Mouse (Mus musculus) spleen, adult 2 months (tissue): ENCODE results near the gene Triml2. TPM values are rescaled to one million over a fixed set of nuclear protein-coding genes. Genes with fewer than 3 reads are reported as not detected.

Experiments
- DNase-seq, 2 experiments: peaks; one replicate each; pipeline versions ENCODE4 v3.0.0 to v3.0.0-alpha.2; 2012 to 2021; ENCODE audit warnings: low spot score in 2 of 2, low read depth in 1 of 2
- H3K27ac ChIP-seq: fragments of 200-500 bp; 2 replicates; pipeline ENCODE4 v1.5.1; 2012; ENCODE audit warnings: low read length, inconsistent platforms; ENCODE audit not compliant: insufficient read depth
- H3K27me3 ChIP-seq: fragments of 200-500 bp; 2 replicates; pipeline ENCODE4 v1.6.1; 2012; ENCODE audit warnings: mild to moderate bottlenecking, moderate library complexity, low read length, inconsistent platforms; ENCODE audit not compliant: control insufficient read depth, insufficient read depth
- H3K36me3 ChIP-seq: fragments of 200-500 bp; 2 replicates; pipeline ENCODE4 v1.6.1; 2012; ENCODE audit warnings: mild to moderate bottlenecking, low read length, inconsistent platforms; ENCODE audit not compliant: control insufficient read depth, insufficient read depth
- H3K4me1 ChIP-seq: fragments of 200-500 bp; 2 replicates; pipeline ENCODE4 v1.6.1; 2011; ENCODE audit warnings: inconsistent platforms; ENCODE audit not compliant: control insufficient read depth, insufficient read depth, insufficient read length
- H3K4me3 ChIP-seq: fragments of 200-500 bp; 2 replicates; pipeline ENCODE4 v1.5.1; 2011; ENCODE audit warnings: mild to moderate bottlenecking, inconsistent platforms; ENCODE audit not compliant: insufficient read depth, insufficient read length; ENCODE audit errors: extremely low read depth
- CTCF ChIP-seq: fragments of 200-500 bp; IDR thresholded peaks from 2 replicates; pipeline ENCODE4 v1.5.1; 2011; ENCODE audit warnings: mild to moderate bottlenecking, inconsistent platforms; ENCODE audit not compliant: insufficient read depth, insufficient read length, insufficient replicate concordance; ENCODE audit errors: extremely low read depth
- POLR2A ChIP-seq: fragments of 200-500 bp; IDR thresholded peaks from 2 replicates; pipeline ENCODE4 v1.6.1; 2011; ENCODE audit warnings: low read depth, low read length, inconsistent platforms
- WGBS: fragments of 180-500 bp; shearing (Covaris S2); methylation state at CpG from one replicate; pipeline ENCODE4 v1.1.7; 2018; 5-methylcytosine and 5-hydroxymethylcytosine counted together
- polyA plus RNA-seq: library from polyadenylated mRNA; depleted of rRNA; stranded (reverse); fragments of >200 nt; gene quantifications from 2 replicates; pipeline ENCODE4 v1.2.3, GENCODE M21; 2012; rRNA removed

Triml2 gene
- polyA plus RNA-seq, 1 experiment, result not detected

- Histone ChIP-seq H3K4me1 (no peaks in the 10 kb centered on the region), H3K4me3 (no peak overlapping the region), H3K36me3 (no peaks in the 10 kb centered on the region), H3K27ac (no peak overlapping the region), H3K27me3 (no peaks in the 10 kb centered on the region)
- TF ChIP-seq POLR2A (no peak), CTCF (no peak)
- WGBS, result 85% methylated on average over 6 of the region's 6 CpGs
- DNase-seq, result no peak
These were observed 3.4 kb upstream of the Triml2 start for GRCm38 (mm10) chr8:43176766-43177486.

DNA sequence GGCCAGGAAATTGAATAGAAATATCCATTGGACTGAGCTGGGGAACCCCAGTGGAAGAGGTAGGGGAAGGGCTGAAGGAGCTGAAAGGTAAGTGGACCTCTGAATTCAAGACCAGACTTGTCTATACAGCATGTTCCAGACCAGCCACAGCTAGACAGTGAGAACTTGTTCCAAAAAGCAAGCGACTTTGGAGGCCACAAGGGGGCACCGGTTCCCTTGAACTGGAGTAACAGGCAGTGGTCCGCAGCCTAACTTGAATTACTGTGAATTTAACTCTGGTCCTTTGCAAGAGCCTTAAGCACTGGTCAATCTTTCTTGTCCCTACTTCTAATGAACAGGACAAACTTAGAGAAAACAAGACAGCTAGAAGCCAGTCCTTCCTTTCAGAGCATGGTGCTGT, 2.1 kb upstream of the Triml2 start:
- Histone ChIP-seq H3K27me3 (no peaks in the 10 kb centered on the region), H3K36me3 (no peaks in the 10 kb centered on the region), H3K4me1 (no peaks in the 10 kb centered on the region), H3K27ac (no peak overlapping the region), H3K4me3 (no peak overlapping the region)
- no peak for DNase-seq
- WGBS, result 53% methylated on average over 3 of the region's 3 CpGs
- TF ChIP-seq CTCF (no peak), POLR2A (no peak)

DNA sequence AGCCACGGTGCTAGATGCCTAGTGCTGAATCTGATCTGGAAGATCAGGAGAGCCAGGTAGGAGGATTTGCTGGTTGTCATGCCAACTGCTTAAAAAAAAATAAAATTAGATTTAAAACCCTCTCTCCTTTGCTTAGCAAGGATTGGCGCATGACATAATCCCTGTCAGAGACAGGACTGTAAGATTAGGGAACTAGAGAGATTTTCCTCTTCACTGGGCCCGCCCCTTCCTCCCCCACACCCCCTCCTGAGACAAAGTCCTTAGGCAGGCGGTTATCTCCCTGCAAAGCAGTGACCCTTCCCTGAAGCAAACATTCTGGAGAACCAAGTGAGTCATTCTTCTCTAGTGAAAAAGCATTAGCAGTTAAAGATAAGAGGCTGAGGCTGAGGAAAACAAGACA, 1.2 kb upstream of the Triml2 start:
- TF ChIP-seq POLR2A (no peak), CTCF (no peak)
- no peak for DNase-seq
- Histone ChIP-seq H3K27me3 (no peaks in the 10 kb centered on the region), H3K27ac (no peak overlapping the region), H3K4me3 (no peak overlapping the region), H3K36me3 (no peaks in the 10 kb centered on the region), H3K4me1 (no peaks in the 10 kb centered on the region)
- WGBS, result 57% methylated on average over 4 of the region's 4 CpGs

DNA sequence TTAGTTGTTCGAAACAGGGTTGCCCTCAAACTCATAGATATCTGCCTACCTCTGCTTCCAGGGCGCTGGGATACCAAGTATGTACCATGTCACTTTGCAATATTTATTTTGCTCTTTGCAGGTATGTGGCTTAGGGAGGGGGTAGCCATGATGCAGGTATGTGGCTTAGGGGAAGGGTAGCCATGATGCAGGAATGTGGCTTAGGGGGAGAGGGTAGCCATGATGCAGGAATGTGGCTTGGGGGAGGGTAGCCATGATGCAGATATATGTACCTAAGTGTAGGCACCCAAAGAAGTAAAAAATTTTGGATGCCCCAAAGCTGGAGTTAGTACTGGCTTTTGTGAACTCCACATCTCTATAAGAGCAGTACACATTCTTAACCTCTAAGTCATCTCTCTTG, 1.9 kb downstream of the Triml2 start:
- H3K4me1 ChIP-seq, result no peaks in the 10 kb centered on the region
- no peak overlapping the region for H3K27ac ChIP-seq
- no peaks in the 10 kb centered on the region for H3K27me3 ChIP-seq
- DNase-seq, result no peak
- 90% methylated on average over 2 of the region's 2 CpGs for WGBS
- TF ChIP-seq CTCF, result no peak
- no peak for TF ChIP-seq POLR2A
- H3K4me3 ChIP-seq, result no peak overlapping the region
- no peaks in the 10 kb centered on the region for H3K36me3 ChIP-seq

- Histone ChIP-seq H3K36me3 (no peaks in the 10 kb centered on the region), H3K27ac (no peak overlapping the region), H3K4me1 (no peaks in the 10 kb centered on the region), H3K4me3 (no peak overlapping the region), H3K27me3 (no peaks in the 10 kb centered on the region)
- TF ChIP-seq CTCF (no peak), POLR2A (no peak)
- no peak for DNase-seq
These were observed 35.2 kb downstream of the Triml2 start for GRCm38 (mm10) chr8:43215554-43215953.

DNA sequence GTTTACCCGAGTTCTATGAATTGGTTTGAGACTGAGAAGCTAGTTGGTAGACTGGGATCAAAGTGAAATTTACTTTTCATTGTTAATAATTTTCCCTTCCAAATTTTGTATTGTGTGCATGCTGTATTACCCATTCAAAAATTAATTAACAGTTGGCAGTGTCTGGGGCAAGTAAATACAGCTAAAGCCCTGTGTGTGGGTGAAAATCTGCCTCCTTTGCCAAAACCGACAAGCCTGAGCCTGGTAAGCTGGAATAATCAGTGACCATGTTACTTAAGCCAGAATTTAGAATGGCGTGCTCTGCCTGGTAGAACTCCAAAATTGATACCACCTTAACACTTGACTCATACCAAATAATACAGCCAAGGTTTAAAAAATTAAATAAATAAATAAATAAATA, 63.0 kb downstream of the Triml2 start:
- Histone ChIP-seq H3K4me1 (no peaks in the 10 kb centered on the region), H3K27me3 (no peaks in the 10 kb centered on the region), H3K4me3 (no peak overlapping the region), H3K27ac (no peak overlapping the region), H3K36me3 (no peaks in the 10 kb centered on the region)
- DNase-seq, result no peak
- WGBS, result 84% methylated on average over 3 of the region's 3 CpGs
- TF ChIP-seq POLR2A, result no peak
- no peak for TF ChIP-seq CTCF

Other genes starting within 250 kb of the Triml2 start
- gene Triml1, start 39.1 kb upstream of the Triml2 start, polyA plus RNA-seq, result not detected in 2 replicates
- not detected in 2 replicates for gene Zfp42, start 126.4 kb downstream of the Triml2 start, polyA plus RNA-seq